Mouse (Mus musculus) cortical plate, adult 2 months (tissue): ENCODE results near the gene Kat2a.

ENCODE experiments used
- CTCF ChIP-seq: fragments of 200-500 bp; IDR thresholded peaks from 2 replicates; pipeline ENCODE4 v1.5.1; 2011; ENCODE audit warnings: mild to moderate bottlenecking, control low read depth, low read length; ENCODE audit not compliant: insufficient read depth; ENCODE audit errors: extremely low read depth
- POLR2A ChIP-seq: fragments of 200-500 bp; IDR thresholded peaks from 2 replicates; pipeline ENCODE4 v1.6.1; 2011; ENCODE audit warnings: mild to moderate bottlenecking, low read length, control low read depth; ENCODE audit not compliant: insufficient read depth; ENCODE audit errors: extremely low read depth

GRCm38 (mm10) chr11:100745085-100745484 is 32.8 kb upstream of the Kat2a start:
- peak; percentile 63 for TF ChIP-seq CTCF
- no peak for TF ChIP-seq POLR2A
